Mouse (Mus musculus): ENCODE data around the gene Timm23. TPM values are rescaled to one million over a fixed set of nuclear protein-coding genes. Genes with fewer than 3 reads are reported as not detected.
"Not testable (repeated sequence)": the region's sequence is repeated elsewhere in the genome, so short reads cannot be mapped to it uniquely, and the experiment has no call there.

The Timm23 gene
- total RNA-seq, 4 experiments from 2014 or later = 67.8 to 135 (median 88.5) TPM

- DNase-seq = no peak
Observed at GRCm38 (mm10) chr14:32164173-32165051, 37.3 kb downstream of the Timm23 start.

- no peak for DNase-seq
Observed at GRCm38 (mm10) chr14:32163203-32163888, 38.4 kb downstream of the Timm23 start.

- no peak for DNase-seq
Observed at GRCm38 (mm10) chr14:32162231-32162630, 39.5 kb downstream of the Timm23 start.

- no peak for DNase-seq
Observed at GRCm38 (mm10) chr14:32161090-32161885, 40.4 kb downstream of the Timm23 start.

- DNase-seq = no peak
Observed at GRCm38 (mm10) chr14:32160563-32160962, 41.1 kb downstream of the Timm23 start.

GRCm38 (mm10) chr14:32159690-32160246 is 41.9 kb downstream of the Timm23 start, which contains the start of gene Ncoa4:
Ncoa4 (plus strand) TSS chr14:32159865.
- DNase-seq = peak; percentile 98

- peak; percentile 13 for DNase-seq
Observed at GRCm38 (mm10) chr14:32159150-32159670, 42.5 kb downstream of the Timm23 start.

GRCm38 (mm10) chr14:32154758-32155157 is 46.9 kb downstream of the Timm23 start:
- no peak for DNase-seq

GRCm38 (mm10) chr14:32153156-32153555 is 48.5 kb downstream of the Timm23 start:
- DNase-seq = no peak

- DNase-seq = no peak
Observed at GRCm38 (mm10) chr14:32152243-32152965, 49.3 kb downstream of the Timm23 start.

GRCm38 (mm10) chr14:32150872-32151271 is 50.8 kb downstream of the Timm23 start:
- no peak for DNase-seq

GRCm38 (mm10) chr14:32146578-32146977 is 55.1 kb downstream of the Timm23 start:
- no peak for DNase-seq

- no peak for DNase-seq
Observed at GRCm38 (mm10) chr14:32145809-32146511, 55.7 kb downstream of the Timm23 start.

GRCm38 (mm10) chr14:32145401-32145800 is 56.3 kb downstream of the Timm23 start:
- no peak for DNase-seq

- no peak for DNase-seq
Observed at GRCm38 (mm10) chr14:32144734-32145133, 57.0 kb downstream of the Timm23 start.

- DNase-seq = no peak
Observed at GRCm38 (mm10) chr14:32141723-32142122, 60.0 kb downstream of the Timm23 start, which contains the start of gene Msmb. Msmb (plus strand) TSS chr14:32142023.

- no peak for DNase-seq
Observed at GRCm38 (mm10) chr14:32140359-32140965, 61.2 kb downstream of the Timm23 start.

- DNase-seq = not testable (repeated sequence)
Observed at GRCm38 (mm10) chr14:32136467-32136866, 65.2 kb downstream of the Timm23 start.

GRCm38 (mm10) chr14:32134293-32134692 is 67.4 kb downstream of the Timm23 start:
- DNase-seq = no peak

- no peak for DNase-seq
Observed at GRCm38 (mm10) chr14:32131836-32132235, 69.9 kb downstream of the Timm23 start.

Measured in adrenal gland, adult 8-10 months (tissue).